Mouse (Mus musculus): ENCODE results near the gene Gm17190. TPM values are rescaled to one million over a fixed set of nuclear protein-coding genes. Genes with fewer than 3 reads are reported as not detected.
"Not testable (repeated sequence)": the region's sequence is repeated elsewhere in the genome, so short reads cannot be mapped to it uniquely, and the experiment has no call there.

Gm17190 gene
- polyA plus RNA-seq, 2 experiments, result not detected

DNA sequence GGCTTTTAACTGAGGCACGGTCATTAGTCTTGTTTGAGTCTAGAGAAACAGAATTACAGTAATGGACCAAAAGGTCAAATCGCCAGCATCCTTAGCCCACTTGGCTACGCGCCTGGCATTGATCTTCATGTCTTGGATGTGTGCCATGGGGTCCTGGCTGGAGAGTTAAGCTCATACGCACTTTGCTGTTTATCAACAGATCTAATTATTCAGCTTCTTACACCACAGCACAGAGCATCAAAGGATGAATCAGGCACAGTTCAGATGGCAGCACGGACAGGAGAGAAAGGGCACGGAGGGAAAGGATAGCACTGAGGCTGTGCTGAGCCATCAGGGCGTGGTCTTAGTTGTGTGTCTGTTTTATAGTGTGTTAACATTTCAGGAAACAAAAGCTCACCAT lies 8.3 kb upstream of the Gm17190 start:
- H3K27ac ChIP-seq (replicated peaks; ENCODE audit: low read depth, low read length), result no peak overlapping the region
- no peak overlapping the region for H3K4me2 ChIP-seq (replicated peaks; ENCODE audit: low read depth, low read length, severe bottlenecking)
- DNase-seq (ENCODE audit: low spot score), result no peak
- H3K9me3 ChIP-seq (ENCODE audit: control insufficient read depth, low read length), result no peaks in the 10 kb centered on the region
- no peak overlapping the region for H3K4me3 ChIP-seq (replicated peaks; ENCODE audit: low read length)
- WGBS, result 68% methylated on average over 8 of the region's 8 CpGs
- ATAC-seq (ENCODE audit: low FRiP score, low read depth), result no peak
- TF ChIP-seq POLR2A (IDR thresholded peaks at IDR 0.05; ENCODE audit: borderline replicate concordance, extremely low read depth, insufficient read depth, insufficient read length), result no peak
- H3K9ac ChIP-seq (ENCODE audit: low read depth, low read length, severe bottlenecking), result no peak overlapping the region
- no peaks in the 10 kb centered on the region for H3K36me3 ChIP-seq (ENCODE audit: control insufficient read depth, insufficient read depth, low read length)
- no peaks in the 10 kb centered on the region for H3K27me3 ChIP-seq (ENCODE audit: control insufficient read depth, insufficient read depth, low read length)
- H3K4me1 ChIP-seq (ENCODE audit: control insufficient read depth, insufficient read depth, low read length), result peaks cover 2% of the 10 kb centered on the region; the same call in 1 of the 2 replicates

DNA sequence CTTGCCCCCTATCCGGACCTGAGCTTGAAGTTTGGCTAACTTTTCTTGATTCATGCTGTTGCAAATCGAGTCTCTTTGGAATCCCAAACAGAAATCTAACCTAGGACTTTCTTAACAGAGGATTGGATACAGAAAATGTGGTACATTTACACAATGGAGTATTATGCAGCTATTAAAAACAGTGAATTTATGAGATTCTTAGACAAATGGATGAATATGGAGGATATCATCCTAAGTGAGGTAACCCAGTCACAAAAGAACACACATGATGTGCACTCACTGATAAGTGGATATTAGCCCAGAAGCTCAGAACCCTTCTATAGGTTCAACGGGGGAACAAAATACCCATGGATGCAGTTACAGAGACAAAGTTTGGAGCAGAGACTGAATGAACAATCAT lies 578 bp upstream of the Gm17190 start, which contains the start of gene Gm20075:
TSS of gene Gm20075 (minus strand) at position 101 of the 400 bp plus-strand sequence.
- 86% methylated on average over 3 of the region's 3 CpGs for WGBS
- not testable (repeated sequence) for H3K4me1 ChIP-seq (ENCODE audit: control insufficient read depth, insufficient read depth, low read length); H3K9me3 ChIP-seq (ENCODE audit: control insufficient read depth, low read length); H3K4me2 ChIP-seq (replicated peaks; ENCODE audit: low read depth, low read length, severe bottlenecking); H3K27me3 ChIP-seq (ENCODE audit: control insufficient read depth, insufficient read depth, low read length); H3K36me3 ChIP-seq (ENCODE audit: control insufficient read depth, insufficient read depth, low read length); ATAC-seq (ENCODE audit: low FRiP score, low read depth); H3K4me3 ChIP-seq (replicated peaks; ENCODE audit: low read length); DNase-seq (ENCODE audit: low spot score); H3K27ac ChIP-seq (replicated peaks; ENCODE audit: low read depth, low read length); H3K9ac ChIP-seq (ENCODE audit: low read depth, low read length, severe bottlenecking)

DNA sequence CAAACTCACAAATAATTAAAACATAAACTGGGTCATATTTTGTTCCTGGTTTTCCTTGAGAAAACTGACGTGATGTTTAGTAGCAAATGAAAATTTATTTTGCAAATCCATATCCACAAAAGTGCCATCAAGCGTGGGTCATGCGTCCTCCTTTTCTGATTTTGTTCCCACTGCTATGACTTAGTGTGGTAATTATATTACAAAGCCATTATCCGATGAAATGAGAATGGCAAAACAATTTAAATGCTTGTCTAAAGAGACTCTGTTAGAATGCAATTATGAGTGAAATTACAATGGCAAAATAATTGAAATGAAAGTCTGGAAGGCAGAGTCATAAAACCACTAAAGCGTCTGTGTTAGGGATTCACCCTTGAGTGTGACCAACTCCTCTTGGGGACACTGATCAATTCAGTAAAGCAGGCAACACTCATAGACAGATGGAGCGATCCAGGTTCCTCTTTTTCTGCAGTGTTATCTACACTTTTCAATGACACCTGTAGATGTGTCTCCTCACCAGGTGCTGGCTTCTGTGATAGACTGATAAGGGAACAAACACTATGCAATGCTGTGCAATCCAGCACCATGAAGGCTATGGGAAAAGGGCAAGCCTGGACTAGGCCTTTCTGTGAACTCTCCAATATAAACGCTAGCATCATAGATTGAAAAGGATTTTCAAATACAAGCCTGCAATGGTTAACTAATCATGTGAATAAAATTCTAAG lies 3.9 kb downstream of the Gm17190 start:
- ATAC-seq (ENCODE audit: low FRiP score, low read depth) (no peak), DNase-seq (ENCODE audit: low spot score) (no peak)
- WGBS, result 87% methylated on average over 7 of the region's 7 CpGs
- H3K27ac ChIP-seq (replicated peaks; ENCODE audit: low read depth, low read length), result no peak overlapping the region
- no peaks in the 10 kb centered on the region for H3K27me3 ChIP-seq (ENCODE audit: control insufficient read depth, insufficient read depth, low read length)
- H3K9me3 ChIP-seq (ENCODE audit: control insufficient read depth, low read length), result no peaks in the 10 kb centered on the region
- no peaks in the 10 kb centered on the region for H3K4me1 ChIP-seq (ENCODE audit: control insufficient read depth, insufficient read depth, low read length)
- H3K9ac ChIP-seq (ENCODE audit: low read depth, low read length, severe bottlenecking), result no peak overlapping the region
- TF ChIP-seq POLR2A (IDR thresholded peaks at IDR 0.05; ENCODE audit: borderline replicate concordance, extremely low read depth, insufficient read depth, insufficient read length), result no peak
- no peak overlapping the region for H3K4me2 ChIP-seq (replicated peaks; ENCODE audit: low read depth, low read length, severe bottlenecking)
- H3K4me3 ChIP-seq (replicated peaks; ENCODE audit: low read length), result no peak overlapping the region
- no peaks in the 10 kb centered on the region for H3K36me3 ChIP-seq (ENCODE audit: control insufficient read depth, insufficient read depth, low read length)

DNA sequence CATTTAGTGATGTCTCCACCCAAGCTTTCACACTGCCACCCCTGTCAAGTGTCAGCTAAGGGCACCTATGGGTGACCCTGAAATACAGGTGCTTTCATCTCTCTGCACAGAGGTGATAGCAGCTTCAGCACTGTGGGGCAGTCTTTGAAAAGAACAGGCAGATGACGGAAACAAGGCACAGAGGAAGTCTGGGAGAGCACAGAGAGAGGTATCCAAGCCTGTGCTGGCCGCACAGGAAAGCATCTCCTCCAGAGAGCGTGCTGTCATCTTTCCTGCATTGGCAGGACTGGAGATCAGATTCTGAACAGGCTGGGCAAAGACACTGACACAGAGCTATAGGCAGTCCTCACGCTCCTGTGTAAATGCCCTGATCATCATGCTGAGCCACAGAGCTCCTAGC lies 9.1 kb downstream of the Gm17190 start:
- Histone ChIP-seq H3K4me1 (ENCODE audit: control insufficient read depth, insufficient read depth, low read length) (no peaks in the 10 kb centered on the region), H3K27me3 (ENCODE audit: control insufficient read depth, insufficient read depth, low read length) (no peaks in the 10 kb centered on the region), H3K36me3 (ENCODE audit: control insufficient read depth, insufficient read depth, low read length) (no peaks in the 10 kb centered on the region), H3K4me2 (replicated peaks; ENCODE audit: low read depth, low read length, severe bottlenecking) (no peak overlapping the region), H3K27ac (replicated peaks; ENCODE audit: low read depth, low read length) (no peak overlapping the region), H3K9me3 (ENCODE audit: control insufficient read depth, low read length) (no peaks in the 10 kb centered on the region), H3K9ac (ENCODE audit: low read depth, low read length, severe bottlenecking) (no peak overlapping the region), H3K4me3 (replicated peaks; ENCODE audit: low read length) (no peak overlapping the region)
- no peak for TF ChIP-seq POLR2A (IDR thresholded peaks at IDR 0.05; ENCODE audit: borderline replicate concordance, extremely low read depth, insufficient read depth, insufficient read length)
- ATAC-seq (ENCODE audit: low FRiP score, low read depth), result no peak
- 68% methylated on average over 4 of the region's 4 CpGs for WGBS
- DNase-seq (ENCODE audit: low spot score), result no peak

DNA sequence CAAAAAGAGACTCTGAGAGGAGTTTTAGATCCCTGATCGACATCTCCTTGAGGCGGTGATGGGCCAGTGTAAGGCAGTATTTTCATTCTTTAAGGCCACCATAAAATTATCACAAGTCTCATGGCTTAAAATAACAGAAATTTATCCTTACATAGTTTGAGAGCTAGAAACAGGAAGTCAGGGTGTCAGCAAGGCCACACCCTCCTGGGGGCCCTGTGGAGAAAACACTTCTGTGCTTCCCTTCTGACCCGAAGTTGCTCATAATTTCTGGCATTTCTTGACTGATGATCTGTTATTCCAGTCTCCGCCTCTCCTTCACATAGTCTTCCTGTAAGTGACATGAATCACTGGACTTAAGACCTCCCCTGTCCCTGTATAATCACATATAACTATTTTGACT lies 24.5 kb downstream of the Gm17190 start:
- Histone ChIP-seq H3K27ac (replicated peaks; ENCODE audit: low read depth, low read length) (no peak overlapping the region), H3K36me3 (ENCODE audit: control insufficient read depth, insufficient read depth, low read length) (no peaks in the 10 kb centered on the region), H3K9ac (ENCODE audit: low read depth, low read length, severe bottlenecking) (no peak overlapping the region), H3K9me3 (ENCODE audit: control insufficient read depth, low read length) (no peaks in the 10 kb centered on the region), H3K4me1 (ENCODE audit: control insufficient read depth, insufficient read depth, low read length) (no peaks in the 10 kb centered on the region), H3K4me2 (replicated peaks; ENCODE audit: low read depth, low read length, severe bottlenecking) (no peak overlapping the region), H3K27me3 (ENCODE audit: control insufficient read depth, insufficient read depth, low read length) (no peaks in the 10 kb centered on the region), H3K4me3 (replicated peaks; ENCODE audit: low read length) (no peak overlapping the region)
- 77% methylated on average over 4 of the region's 4 CpGs for WGBS
- DNase-seq (ENCODE audit: low spot score), result no peak
- no peak for TF ChIP-seq POLR2A (IDR thresholded peaks at IDR 0.05; ENCODE audit: borderline replicate concordance, extremely low read depth, insufficient read depth, insufficient read length)
- no peak for ATAC-seq (ENCODE audit: low FRiP score, low read depth)
